Mouse (Mus musculus): ENCODE measurements at regions not wholly inside any gene's neighbourhood (a gene's known extent, or its start where the extent isn't known, plus 50 kb on each side); places are given as distances from the start of the nearest gene placed in this dataset.

- TF ChIP-seq CTCF (IDR thresholded peaks at IDR 0.05; ENCODE audit: low read depth) (no peak), EP300 (IDR thresholded peaks at IDR 0.05; ENCODE audit: low read depth) (no peak)
These were observed 157.2 kb downstream of the Faxc start for GRCm38 (mm10) chr4:22088209-22088787.

Data from heart, postnatal 0 days (tissue).